Mouse (Mus musculus): Measurements from ENCODE around the gene Lrrc75b. TPM values are rescaled to one million over a fixed set of nuclear protein-coding genes. Genes with fewer than 3 reads are reported as not detected.

The Lrrc75b gene
- total RNA-seq, 2 experiments from 2014 or later: 10.2 to 10.5 TPM

- no peak for DNase-seq (ENCODE audit: low spot score in 2 of 2)
Measured at GRCm38 (mm10) chr10:75504234-75505129, 55.6 kb downstream of the Lrrc75b start.

GRCm38 (mm10) chr10:75503692-75504091, 56.4 kb downstream of the Lrrc75b start:
- DNase-seq (ENCODE audit: low spot score in 2 of 2): no peak

DNA sequence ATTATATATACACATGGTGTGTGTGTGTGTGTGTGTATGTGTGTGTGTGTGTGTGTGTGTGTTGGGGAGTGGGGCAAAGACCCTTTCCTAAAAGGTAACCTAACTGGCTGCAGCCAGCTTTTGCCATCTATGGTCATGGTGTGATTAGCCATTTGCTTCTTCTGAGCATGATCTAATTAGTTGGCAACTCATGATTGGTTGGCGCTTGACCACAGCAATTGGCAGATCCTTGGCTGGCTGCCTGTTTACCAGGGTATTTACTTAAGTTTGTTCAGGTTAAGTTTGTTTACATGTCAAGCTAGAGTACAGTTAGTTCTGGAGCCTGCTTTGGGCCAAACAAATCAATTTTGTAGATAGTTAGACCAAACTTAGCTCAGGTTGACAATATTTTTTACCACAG, 58.5 kb downstream of the Lrrc75b start:
- DNase-seq (ENCODE audit: low spot score in 2 of 2): no peak

DNA sequence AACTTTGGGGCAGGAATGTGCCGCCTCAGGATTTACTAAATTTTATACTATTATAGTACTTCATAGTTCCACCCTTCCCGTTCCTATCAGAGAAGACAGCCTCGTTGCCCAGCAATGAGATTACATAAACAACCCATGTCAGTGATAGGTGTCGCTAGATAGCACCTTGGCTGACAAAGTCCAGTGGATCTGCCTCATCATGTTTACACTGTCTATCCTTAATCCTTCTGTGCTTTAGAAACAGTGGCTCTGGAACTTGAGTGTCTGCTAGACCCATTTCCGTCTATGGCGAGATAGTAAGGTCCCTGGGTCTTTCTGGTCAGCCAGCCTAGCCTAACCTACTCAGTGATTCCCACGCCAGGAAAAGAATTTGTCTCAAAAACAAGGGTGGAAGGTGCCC, 59.8 kb downstream of the Lrrc75b start:
- no peak for DNase-seq (ENCODE audit: low spot score in 2 of 2)

Other genes with a start within 250 kb of the Lrrc75b start
- gene Adora2a, start 243.5 kb downstream of the Lrrc75b start, total RNA-seq (2021): 10 to 100 TPM; 17.3 to 35.0 TPM
- under 1 TPM; 0.37 to 0.63 TPM for gene Upb1, start 159.2 kb downstream of the Lrrc75b start, total RNA-seq (2021)
- 10 to 100 TPM; 66.6 TPM for gene Snrpd3, start 42.8 kb downstream of the Lrrc75b start, total RNA-seq (2021)
- gene Gucd1, start 42.4 kb downstream of the Lrrc75b start, total RNA-seq (2021): 10 to 100 TPM; 15.3 to 15.9 TPM
- gene Ggt1, start 1.3 kb upstream of the Lrrc75b start, total RNA-seq (2021): 1 to 10 TPM; 3.6 to 4.1 TPM
- 1 to 10 TPM; 2.2 to 2.9 TPM for gene Ggt5, start 29.0 kb upstream of the Lrrc75b start, total RNA-seq (2021)
- gene Susd2, start 83.7 kb upstream of the Lrrc75b start, total RNA-seq (2021): 1 to 10 TPM; 8.8 to 9.0 TPM
- gene Cabin1, start 204.0 kb upstream of the Lrrc75b start, total RNA-seq (2021): 10 to 100 TPM; 62.9 to 63.0 TPM
- gene Ddt, start 213.1 kb upstream of the Lrrc75b start, total RNA-seq (2021): 10 to 100 TPM; 53.6 to 54.5 TPM
- not detected for gene Gm20441, start 220.6 kb upstream of the Lrrc75b start, total RNA-seq (2021)
- 1 to 10 TPM; 2.5 to 2.6 TPM for gene Gstt3, start 221.1 kb upstream of the Lrrc75b start, total RNA-seq (2021)
- 10 to 100 TPM; 14.2 to 16.5 TPM for gene Gstt1, start 238.3 kb upstream of the Lrrc75b start, total RNA-seq (2021)

All from left cerebral cortex, adult 18-20 months (tissue).